Mouse (Mus musculus) liver, adult 2 months (tissue): ENCODE results near the gene Gm10837.

Source experiments
- CTCF ChIP-seq: fragments of 200-500 bp; IDR thresholded peaks from 2 replicates; pipeline ENCODE4 v1.5.1; 2011; ENCODE audit warnings: low read depth, low read length, control low read depth
- POLR2A ChIP-seq: fragments of 200-500 bp; IDR thresholded peaks from 2 replicates; pipeline ENCODE4 v1.6.1; 2011; ENCODE audit warnings: low read length, control low read depth; ENCODE audit not compliant: insufficient read depth; ENCODE audit errors: extremely low read depth

GRCm38 (mm10) chr14:122477261-122477671 is 13.1 kb upstream of the Gm10837 start:
- TF ChIP-seq CTCF (no peak), POLR2A (no peak)
